Mouse (Mus musculus): ENCODE results near the gene Slc10a6. TPM values are rescaled to one million over a fixed set of nuclear protein-coding genes. Genes with fewer than 3 reads are reported as not detected.

Slc10a6 gene
- polyA plus RNA-seq, 1 experiment from 2014 or later, result 13.8 TPM

DNA sequence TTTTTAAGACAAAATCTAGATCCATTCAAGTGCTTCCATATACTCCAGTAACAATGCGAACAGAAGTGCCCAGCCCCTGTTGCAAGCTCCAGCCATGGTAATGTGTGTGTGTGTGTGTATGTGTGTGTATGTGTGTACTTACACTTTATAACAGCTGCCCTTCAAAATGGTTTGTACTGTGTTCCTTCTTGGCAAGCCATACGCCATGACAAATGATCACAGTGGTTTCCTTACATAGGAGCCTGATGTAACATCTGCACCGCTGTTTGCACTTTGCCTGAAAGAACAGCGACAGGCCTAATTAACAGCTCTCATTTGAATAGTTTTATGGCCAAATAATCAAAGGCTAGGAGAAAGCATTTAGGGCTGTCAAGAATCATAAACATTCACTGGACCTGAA, 25.6 kb upstream of the Slc10a6 start:
- no peaks in the 10 kb centered on the region for H3K27me3 ChIP-seq (replicated peaks; ENCODE audit: insufficient read depth, low read length)
- DNase-seq (ENCODE audit: low spot score) (peak; percentile 46), ATAC-seq (0 out of 2 replicates have a peak, but pooled peaks have one; percentile 1)
- peak overlapping the region; percentile 94 for H3K4me2 ChIP-seq (replicated peaks; ENCODE audit: low read depth, low read length)
- no peak overlapping the region for H3K9ac ChIP-seq (replicated peaks; ENCODE audit: low read depth)
- 52% methylated on average over 4 of the region's 4 CpGs for WGBS
- no peaks in the 10 kb centered on the region for H3K36me3 ChIP-seq (ENCODE audit: insufficient read depth, low read length)
- no peak; the same call in 1 of the 2 replicates for TF ChIP-seq EP300 (IDR thresholded peaks at IDR 0.05)
- TF ChIP-seq CTCF (IDR thresholded peaks at IDR 0.05), result no peak
- no peaks in the 10 kb centered on the region for H3K9me3 ChIP-seq (ENCODE audit: low read length)
- no peak overlapping the region; the same call in 1 of the 2 replicates for H3K4me3 ChIP-seq (ENCODE audit: low read depth, low read length)
- peaks cover 6% of the 10 kb centered on the region; the same call in 1 of the 2 replicates for H3K4me1 ChIP-seq (ENCODE audit: insufficient read depth, low read depth, low read length)
- no peak overlapping the region for H3K27ac ChIP-seq (ENCODE audit: low read length)

GRCm38 (mm10) chr5:103654225-103654624, 25.0 kb upstream of the Slc10a6 start:
- Histone ChIP-seq H3K9ac (replicated peaks; ENCODE audit: low read depth) (no peak overlapping the region), H3K4me3 (ENCODE audit: low read depth, low read length) (no peak overlapping the region), H3K4me2 (replicated peaks; ENCODE audit: low read depth, low read length) (no peak overlapping the region), H3K27me3 (replicated peaks; ENCODE audit: insufficient read depth, low read length) (no peaks in the 10 kb centered on the region), H3K27ac (ENCODE audit: low read length) (no peak overlapping the region), H3K9me3 (ENCODE audit: low read length) (no peaks in the 10 kb centered on the region), H3K36me3 (ENCODE audit: insufficient read depth, low read length) (no peaks in the 10 kb centered on the region), H3K4me1 (ENCODE audit: insufficient read depth, low read depth, low read length) (peaks cover 6% of the 10 kb centered on the region; the same call in 1 of the 2 replicates)
- TF ChIP-seq EP300 (IDR thresholded peaks at IDR 0.05), result no peak
- peak; percentile 80 for TF ChIP-seq CTCF (IDR thresholded peaks at IDR 0.05)
- DNase-seq (ENCODE audit: low spot score) (peak; percentile 68), ATAC-seq (no peak)
- WGBS, result 31% methylated on average over 6 of the region's 6 CpGs

DNA sequence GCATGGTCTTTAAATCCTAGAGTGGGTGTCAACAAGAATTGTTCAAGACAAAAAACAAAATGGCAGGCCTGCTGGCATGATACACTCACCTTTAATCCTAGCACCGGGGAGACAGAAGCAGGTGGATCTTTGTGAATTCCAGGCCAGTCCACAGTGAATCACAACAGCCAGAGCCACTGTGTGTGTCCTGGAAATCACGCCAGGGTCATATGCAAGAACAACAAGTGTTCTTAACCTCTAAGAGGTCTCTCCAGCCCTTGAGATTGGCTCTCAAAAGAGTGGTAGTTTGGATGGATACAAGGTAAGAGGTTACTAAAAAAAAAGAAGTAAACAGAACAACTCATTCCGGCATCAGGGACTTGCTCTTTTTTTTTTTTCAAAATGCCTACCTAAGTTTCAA, 18.1 kb upstream of the Slc10a6 start:
- no peak for TF ChIP-seq CTCF (IDR thresholded peaks at IDR 0.05)
- TF ChIP-seq EP300 (IDR thresholded peaks at IDR 0.05), result peak; percentile 83
- Histone ChIP-seq H3K4me3 (ENCODE audit: low read depth, low read length) (no peak overlapping the region), H3K36me3 (ENCODE audit: insufficient read depth, low read length) (no peaks in the 10 kb centered on the region), H3K4me2 (replicated peaks; ENCODE audit: low read depth, low read length) (no peak overlapping the region), H3K4me1 (ENCODE audit: insufficient read depth, low read depth, low read length) (no peaks in the 10 kb centered on the region), H3K9ac (replicated peaks; ENCODE audit: low read depth) (no peak overlapping the region), H3K27me3 (replicated peaks; ENCODE audit: insufficient read depth, low read length) (no peaks in the 10 kb centered on the region), H3K9me3 (ENCODE audit: low read length) (no peaks in the 10 kb centered on the region), H3K27ac (ENCODE audit: low read length) (no peak overlapping the region)
- ATAC-seq (peak; percentile 64), DNase-seq (ENCODE audit: low spot score) (peak; percentile 40)
- 56% methylated on average over 3 of the region's 3 CpGs for WGBS

DNA sequence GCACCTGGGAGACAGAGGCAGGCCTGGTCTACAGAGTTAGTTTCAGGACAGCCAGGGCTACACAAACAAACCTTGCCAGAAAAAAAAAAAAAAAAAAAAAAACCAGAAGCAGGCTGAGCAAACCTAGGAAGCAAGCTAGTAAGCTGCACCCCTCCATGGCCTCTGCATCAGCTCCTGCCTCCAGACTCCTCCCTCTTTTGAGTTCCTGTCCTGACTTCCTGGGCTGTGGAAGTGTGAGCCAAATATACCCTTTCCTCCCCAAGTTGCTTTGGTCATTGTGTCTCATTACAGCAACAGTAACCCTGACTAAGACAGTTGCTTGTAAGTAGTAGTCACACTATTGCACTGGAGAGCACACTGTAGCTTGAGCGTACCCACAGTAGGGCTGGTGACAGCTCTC, 15.0 kb upstream of the Slc10a6 start:
- Histone ChIP-seq H3K27me3 (replicated peaks; ENCODE audit: insufficient read depth, low read length) (no peaks in the 10 kb centered on the region), H3K36me3 (ENCODE audit: insufficient read depth, low read length) (no peaks in the 10 kb centered on the region), H3K4me2 (replicated peaks; ENCODE audit: low read depth, low read length) (no peak overlapping the region), H3K27ac (ENCODE audit: low read length) (no peak overlapping the region), H3K9me3 (ENCODE audit: low read length) (no peaks in the 10 kb centered on the region), H3K9ac (replicated peaks; ENCODE audit: low read depth) (no peak overlapping the region), H3K4me1 (ENCODE audit: insufficient read depth, low read depth, low read length) (no peaks in the 10 kb centered on the region), H3K4me3 (ENCODE audit: low read depth, low read length) (no peak overlapping the region)
- 100% methylated on average over 1 of the region's 1 CpGs for WGBS
- TF ChIP-seq EP300 (IDR thresholded peaks at IDR 0.05) (no peak), CTCF (IDR thresholded peaks at IDR 0.05) (no peak)
- ATAC-seq, result peak; percentile 48
- DNase-seq (ENCODE audit: low spot score), result peak; percentile 53

DNA sequence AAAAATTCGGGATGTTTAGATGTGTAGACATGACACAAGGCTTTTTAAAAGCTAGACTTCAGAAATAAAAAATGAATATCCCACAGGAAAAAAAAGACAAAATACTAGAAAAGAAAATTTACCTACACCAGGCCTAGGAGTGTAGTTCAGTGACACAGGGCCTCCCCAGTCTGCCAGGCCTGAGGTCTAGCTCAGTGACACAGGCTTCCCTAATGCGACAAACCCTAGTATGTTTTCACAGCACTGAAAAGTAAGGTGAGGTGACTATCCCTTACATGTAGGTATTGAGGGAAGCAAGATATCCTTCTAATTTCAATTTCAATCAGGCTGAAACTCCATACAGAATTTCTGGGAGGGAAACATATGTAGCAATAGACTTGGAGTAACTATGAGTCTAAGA, 8.0 kb upstream of the Slc10a6 start:
- no peak overlapping the region for H3K4me3 ChIP-seq (ENCODE audit: low read depth, low read length)
- ATAC-seq (no peak), DNase-seq (ENCODE audit: low spot score) (no peak)
- no peak overlapping the region for H3K9ac ChIP-seq (replicated peaks; ENCODE audit: low read depth)
- no peaks in the 10 kb centered on the region for H3K4me1 ChIP-seq (ENCODE audit: insufficient read depth, low read depth, low read length)
- 74% methylated on average over 2 of the region's 2 CpGs for WGBS
- TF ChIP-seq EP300 (IDR thresholded peaks at IDR 0.05) (no peak), CTCF (IDR thresholded peaks at IDR 0.05) (no peak)
- H3K9me3 ChIP-seq (ENCODE audit: low read length), result no peaks in the 10 kb centered on the region
- no peaks in the 10 kb centered on the region for H3K36me3 ChIP-seq (ENCODE audit: insufficient read depth, low read length)
- H3K27ac ChIP-seq (ENCODE audit: low read length), result no peak overlapping the region
- no peak overlapping the region for H3K4me2 ChIP-seq (replicated peaks; ENCODE audit: low read depth, low read length)
- H3K27me3 ChIP-seq (replicated peaks; ENCODE audit: insufficient read depth, low read length), result no peaks in the 10 kb centered on the region

DNA sequence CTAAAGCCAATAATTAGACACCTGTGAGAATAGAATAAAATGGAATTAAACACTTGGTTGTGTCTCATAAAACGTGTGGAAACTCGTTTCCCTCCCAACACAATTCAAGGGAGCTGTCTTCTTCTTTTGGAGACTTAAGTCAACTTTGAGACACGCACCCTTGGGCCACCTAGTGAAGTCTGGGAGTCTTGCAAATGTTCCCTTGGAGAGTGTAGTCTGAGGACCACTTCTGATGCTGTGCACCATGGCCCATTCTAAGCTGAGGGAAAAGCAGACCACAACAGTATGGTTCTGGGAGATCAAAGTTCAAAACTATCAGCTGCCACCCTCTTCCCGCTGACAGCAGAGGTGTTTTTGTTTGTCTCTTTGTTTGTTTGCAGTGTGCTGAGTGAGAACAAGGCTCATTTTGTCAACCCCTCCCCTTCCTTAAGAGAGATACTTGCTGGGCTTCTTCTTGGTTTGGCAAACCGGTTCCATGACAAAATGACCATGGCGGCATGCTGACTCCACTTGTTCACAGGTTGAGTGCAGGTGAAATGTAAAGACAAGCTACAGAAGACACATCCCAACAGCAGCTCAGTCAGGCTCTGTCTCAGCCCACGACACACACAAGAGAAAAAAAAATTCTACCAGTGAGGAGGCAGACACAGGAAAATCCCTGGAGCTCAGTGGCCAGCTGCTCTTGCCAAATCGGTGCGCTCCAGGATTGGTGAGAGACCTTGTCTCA, 814 bp upstream of the Slc10a6 start:
- Histone ChIP-seq H3K9ac (replicated peaks; ENCODE audit: low read depth) (no peak overlapping the region), H3K4me1 (ENCODE audit: insufficient read depth, low read depth, low read length) (peaks cover 22% of the 10 kb centered on the region), H3K36me3 (ENCODE audit: insufficient read depth, low read length) (no peaks in the 10 kb centered on the region), H3K4me2 (replicated peaks; ENCODE audit: low read depth, low read length) (no peak overlapping the region), H3K4me3 (ENCODE audit: low read depth, low read length) (no peak overlapping the region), H3K27me3 (replicated peaks; ENCODE audit: insufficient read depth, low read length) (no peaks in the 10 kb centered on the region), H3K27ac (ENCODE audit: low read length) (peak overlapping the region; percentile 95), H3K9me3 (ENCODE audit: low read length) (no peaks in the 10 kb centered on the region)
- DNase-seq (ENCODE audit: low spot score) (no peak), ATAC-seq (peak; percentile 61)
- TF ChIP-seq CTCF (IDR thresholded peaks at IDR 0.05), result 0 out of 2 replicates have a peak, but pooled peaks have one; percentile 13
- TF ChIP-seq EP300 (IDR thresholded peaks at IDR 0.05), result no peak
- WGBS, result 54% methylated on average over 9 of the region's 9 CpGs
